Mouse (Mus musculus): Measurements from ENCODE around the gene Fam118b.

Fam118b gene

DNA sequence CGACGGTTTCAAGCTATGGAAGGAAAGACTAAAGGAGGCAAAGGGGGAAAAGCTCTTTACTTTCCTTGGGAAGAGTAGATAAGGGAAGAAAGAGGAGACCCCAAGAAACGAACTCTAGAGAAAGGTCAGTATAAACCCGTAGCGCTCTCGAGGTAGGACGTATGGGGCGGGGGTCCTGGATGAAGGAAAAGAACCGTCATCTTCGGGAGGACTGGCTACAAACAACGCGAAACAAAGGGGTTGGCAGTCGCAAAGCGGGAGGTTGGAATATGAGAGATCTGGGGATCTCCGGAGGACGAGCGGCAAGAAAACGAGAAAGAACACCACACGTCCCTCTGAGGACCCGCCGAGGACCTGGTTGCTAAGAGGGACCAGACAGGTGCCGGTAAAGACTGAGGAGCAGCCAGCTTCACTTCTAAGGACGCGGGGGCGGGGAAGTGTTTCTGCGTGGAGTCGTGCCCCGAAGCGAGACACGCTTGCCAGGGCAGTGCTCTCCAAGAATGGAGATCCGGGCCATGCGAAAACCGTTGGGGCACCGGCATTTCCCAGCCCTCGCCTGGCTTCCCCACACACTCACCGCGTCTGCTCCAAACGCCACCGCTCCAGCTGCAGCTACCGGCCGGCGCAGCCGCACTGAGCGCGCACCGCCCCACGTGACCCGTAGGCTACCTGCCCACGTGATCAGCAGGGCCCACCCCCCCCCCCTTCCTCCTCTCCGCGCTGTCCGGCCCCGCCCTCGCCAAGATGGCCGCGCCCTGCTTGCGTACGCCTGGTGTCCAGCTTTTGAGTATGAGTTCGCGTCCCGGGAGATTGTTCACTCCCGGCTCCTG is at the start of gene Fam118b, which contains the start of gene Rpusd4:
TSS of gene Fam118b (minus strand) at position 660 of the 830 bp plus-strand sequence.
TSS of gene Rpusd4 (plus strand) at position 720 of the 830 bp plus-strand sequence.
- DNase-seq = peak; percentile 97

DNA sequence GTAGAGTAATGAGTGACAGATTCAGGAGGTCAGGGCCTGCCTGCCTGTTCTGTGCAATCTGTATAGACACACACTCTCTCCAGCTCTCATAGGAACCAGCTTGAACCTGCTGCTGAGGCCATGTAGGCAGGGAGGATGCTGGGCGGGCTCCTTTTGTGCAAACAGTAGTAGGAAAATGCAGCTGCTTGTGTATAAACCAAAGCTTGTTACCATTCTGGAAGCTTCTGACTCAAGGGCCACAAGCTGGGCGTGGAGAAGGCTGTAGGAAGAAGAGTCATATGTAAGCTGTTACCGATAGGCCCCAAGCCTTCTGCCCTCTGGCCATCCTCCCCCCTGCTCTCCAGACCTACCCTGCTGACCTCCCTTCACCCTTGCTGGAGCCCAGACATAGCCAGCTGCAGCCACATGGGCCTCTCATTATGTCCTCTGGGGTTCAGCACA is 49.2 kb upstream of the Fam118b start:
- no peak for DNase-seq

DNA sequence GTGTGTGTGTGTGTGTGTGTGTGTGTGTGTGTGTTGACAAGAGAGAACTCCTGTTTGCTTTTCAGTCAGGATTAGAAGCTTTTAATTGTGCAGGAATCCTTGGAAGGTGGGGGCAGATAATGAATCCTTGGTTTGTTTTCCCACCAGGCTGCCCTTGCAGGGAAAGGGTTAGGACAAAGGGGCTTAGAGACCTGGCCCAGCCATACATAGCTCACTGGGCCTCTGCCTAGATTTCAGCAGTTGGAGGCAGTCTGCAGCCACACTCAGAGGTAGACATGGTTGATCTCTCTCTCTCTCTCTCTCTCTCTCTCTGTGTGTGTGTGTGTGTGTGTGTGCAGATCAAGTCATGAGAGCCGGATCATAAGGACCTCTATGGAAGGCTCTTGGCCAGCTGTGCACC is 46.6 kb upstream of the Fam118b start:
- DNase-seq = no peak

DNA sequence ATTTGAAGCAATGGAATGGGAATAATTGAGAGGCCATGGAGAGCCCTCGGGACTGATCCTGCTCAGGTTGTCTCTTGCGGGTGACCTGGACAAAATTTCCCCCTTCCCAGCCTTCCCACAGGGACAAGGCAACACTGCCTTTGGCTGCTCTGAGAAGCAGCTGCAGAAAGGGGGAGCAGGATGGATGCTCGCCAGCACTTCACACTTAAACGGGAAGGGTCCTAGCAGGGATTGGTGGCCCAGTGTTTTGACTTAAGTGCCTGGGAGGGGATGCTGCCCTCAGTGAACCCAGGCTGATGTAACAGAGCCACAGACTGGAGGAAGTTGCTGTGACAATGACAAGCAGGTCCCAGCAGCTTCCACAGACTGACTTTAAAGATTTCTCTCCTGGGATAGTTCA is 46.0 kb upstream of the Fam118b start:
- no peak for DNase-seq

DNA sequence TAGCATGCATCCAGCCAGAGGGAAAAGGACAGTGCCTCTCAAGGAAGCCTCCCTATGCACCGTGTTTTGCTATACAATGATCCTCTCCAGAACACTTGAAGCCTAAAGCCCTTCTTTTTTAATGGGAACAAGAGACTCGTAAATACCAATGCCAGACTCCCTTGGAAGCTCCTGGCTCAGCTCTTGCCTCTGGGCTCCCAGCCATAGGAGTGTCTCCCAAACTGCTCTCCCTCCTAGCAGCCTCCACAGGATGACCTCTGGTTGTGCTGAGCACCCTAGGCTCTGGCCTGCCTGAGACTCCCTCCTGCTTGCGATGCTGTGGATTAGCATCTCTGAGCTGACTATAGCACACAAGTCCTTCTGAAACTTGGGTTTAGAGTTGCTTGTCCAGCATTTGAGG is 44.9 kb upstream of the Fam118b start:
- DNase-seq = peak; percentile 46 to 61

DNA sequence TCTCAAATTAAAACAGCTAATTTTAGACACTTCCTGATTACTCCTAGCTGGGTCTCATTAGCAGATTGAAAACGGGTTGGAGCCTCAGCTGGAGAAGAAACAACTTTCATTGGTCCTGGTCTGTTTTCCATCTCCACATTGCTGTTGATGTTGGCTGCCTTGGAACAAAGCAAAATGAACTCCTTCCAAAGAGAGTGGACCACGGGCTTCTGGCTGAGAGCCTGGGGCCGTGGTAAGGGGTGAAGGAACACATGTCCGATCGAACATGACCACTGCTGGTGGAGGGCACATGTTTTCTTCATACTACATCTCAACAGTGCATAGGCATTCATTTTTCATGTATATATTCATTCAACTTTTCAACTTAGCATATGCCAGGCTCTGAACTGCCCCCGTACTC is 42.8 kb upstream of the Fam118b start:
- DNase-seq = peak in 1 of 2 experiments; percentile 29

DNA sequence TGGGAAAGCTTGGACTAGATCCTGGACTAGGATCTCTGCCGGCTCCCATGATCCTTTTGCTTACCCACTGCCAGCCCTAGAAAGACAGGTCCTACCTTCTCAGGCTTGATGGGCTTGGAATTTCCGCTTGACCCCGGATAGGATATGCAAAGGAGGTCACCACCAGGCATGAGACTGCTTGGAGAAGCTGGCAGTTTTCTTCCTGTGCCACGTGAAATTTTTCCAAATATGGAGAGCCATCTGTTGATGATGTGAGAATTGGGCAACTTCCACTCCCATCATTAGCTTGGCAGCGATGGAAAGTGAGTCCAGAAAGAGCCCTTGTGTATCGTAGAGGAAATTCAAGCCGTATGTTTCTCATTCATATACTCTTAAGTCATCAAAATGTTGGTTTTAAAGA is 39.9 kb upstream of the Fam118b start:
- DNase-seq = peak; percentile 53 to 70

DNA sequence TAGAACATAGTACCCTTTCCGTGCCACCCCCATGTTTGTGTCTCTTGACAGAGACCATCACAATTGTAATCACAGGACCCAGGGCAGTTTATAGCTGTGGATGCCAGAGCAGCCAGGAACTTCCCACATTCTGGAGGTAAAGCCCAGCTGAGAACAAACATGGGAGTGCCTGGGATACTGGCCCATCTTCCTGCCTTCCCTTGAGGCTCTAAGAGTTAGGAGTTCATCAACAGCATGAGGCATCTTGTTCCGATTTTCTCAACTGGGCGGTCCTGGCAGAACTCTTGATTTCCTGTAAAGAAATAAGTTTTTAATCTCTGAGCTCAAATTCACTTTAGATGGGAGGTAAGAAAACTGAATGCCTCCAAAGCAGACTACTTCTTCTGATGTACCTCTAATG is 34.6 kb upstream of the Fam118b start:
- DNase-seq = no peak

DNA sequence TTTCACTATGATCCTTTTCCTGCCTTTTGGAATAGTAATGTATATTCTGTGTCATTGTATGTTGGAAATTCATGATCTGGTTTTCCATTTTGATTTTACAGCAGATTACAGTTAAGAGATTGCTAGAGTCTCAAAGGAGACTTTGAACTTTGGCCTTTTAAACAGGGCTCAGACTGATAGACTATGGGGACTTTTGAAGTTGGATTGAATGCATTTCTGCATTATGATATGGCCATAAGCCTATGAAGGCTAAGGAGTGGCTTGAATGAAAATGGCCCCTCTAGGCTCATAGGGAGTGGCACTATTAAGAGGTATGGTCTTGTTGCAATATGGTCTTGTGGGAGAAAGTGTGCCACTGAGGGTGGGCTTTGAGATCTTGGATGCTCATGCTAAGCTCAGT is 30.2 kb upstream of the Fam118b start:
- no peak for DNase-seq

DNA sequence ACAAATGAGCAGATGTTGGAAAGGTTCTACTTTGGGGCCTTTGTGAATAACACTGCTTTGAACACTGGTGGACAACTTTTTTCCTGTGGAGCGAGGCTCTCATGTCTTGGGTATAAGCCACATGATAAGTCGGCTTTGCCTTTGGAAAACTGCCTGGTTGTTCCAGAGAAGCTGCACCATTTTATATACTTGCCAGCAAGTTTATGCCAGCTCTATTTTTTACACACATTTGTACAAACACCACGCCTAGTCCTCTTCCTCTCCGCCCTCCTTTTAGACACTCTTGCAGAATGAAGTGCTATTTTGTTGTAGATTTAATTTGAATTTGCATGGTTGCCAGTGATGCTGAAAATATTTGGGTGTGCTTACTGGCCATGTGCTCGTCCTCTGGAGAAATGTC is 25.9 kb upstream of the Fam118b start:
- DNase-seq = no peak

DNA sequence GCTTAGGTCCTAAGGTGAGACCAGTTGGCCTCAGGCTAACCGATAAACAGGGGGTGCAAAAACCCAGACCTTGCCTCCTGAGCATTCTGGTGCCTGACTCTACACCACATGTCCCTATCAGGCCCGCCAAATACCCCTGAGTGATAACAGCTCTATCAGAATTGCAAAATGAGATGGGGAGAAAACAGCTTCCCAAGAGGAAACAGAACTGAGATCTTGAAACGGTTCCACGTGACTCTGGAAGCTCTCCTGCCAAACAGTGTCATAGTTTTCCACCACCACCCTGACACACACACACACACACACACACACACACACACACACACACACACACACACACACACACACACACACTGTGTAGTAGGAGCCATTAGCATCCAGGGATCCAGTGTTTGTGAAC is 23.3 kb upstream of the Fam118b start:
- DNase-seq = no peak

DNA sequence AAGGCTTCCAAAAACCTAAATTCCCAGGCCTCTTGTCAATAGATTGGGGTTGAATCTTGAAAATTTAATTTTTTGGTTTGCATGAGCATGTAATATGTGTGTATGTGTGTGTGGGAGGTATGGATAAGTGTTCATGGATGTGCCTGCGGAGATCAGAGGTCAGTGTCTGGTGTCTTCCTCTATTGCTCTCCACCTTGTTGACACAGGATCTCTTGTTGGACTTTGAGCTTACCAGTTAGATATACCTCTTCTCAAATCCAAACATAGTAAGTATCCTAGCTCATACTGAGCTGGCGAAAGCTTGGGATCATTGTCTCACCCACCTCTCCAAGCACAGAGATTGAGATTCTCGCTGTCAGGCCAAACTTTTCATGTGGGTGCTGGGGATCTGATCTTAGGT is 22.8 kb upstream of the Fam118b start:
- DNase-seq = no peak

DNA sequence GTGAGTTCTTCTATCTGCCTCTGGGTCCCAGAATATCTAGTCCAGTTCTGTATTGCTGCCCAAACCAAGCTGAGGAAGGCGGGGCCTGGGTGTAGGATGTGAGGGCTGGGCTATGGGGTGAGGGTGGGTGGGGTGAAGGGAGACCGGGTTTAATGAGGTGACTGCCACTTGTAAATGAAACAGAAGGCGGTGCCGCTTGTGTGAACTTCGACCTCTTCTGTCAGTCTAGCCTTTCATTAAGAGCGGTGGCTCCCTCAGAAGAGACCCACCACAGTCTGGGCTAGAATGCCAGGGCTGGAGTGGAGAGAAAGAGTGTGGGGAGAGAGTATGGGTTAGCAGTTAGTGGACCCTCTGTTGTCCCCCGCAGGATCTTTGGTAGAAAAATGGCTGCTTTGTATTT is 22.4 kb upstream of the Fam118b start:
- DNase-seq = no peak

DNA sequence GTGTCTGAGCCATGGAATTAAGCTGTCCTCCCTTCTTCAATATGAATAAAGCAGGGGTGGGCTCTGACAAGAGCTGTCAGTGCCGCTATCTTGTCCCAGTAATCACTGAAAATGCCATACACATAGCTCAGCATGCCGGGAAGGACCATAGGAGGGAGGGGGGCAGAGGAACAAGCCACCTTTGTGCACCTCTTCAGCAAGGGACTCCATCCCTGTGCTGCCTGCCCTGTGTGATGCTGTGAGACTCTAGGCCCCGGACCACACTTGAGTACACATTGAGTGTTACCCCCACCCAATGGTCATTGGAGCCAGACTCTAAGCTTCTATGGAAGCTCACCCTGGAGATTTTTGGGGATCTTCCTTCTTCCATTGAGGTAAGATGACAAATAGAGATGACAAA is 18.7 kb upstream of the Fam118b start:
- no peak for DNase-seq

DNA sequence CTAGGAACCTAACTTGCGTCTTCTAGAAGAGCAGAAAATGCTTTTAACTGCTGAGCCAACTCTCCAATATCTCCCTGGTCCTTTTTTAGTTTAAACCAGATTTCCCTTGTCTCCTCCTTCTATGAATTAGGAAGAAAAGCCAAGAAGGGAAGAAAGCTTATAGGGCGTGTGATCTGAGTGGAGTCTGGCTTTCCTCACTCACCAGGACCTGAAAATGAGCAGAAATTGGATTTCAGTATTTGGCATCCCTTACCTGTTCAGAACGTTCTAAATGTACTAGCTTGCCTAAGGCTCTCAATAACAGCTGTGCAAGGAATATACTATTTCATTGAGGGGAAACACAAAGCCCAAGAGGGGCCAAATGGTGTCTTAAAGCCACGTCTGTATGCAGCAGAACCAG is 16.7 kb upstream of the Fam118b start:
- no peak for DNase-seq

DNA sequence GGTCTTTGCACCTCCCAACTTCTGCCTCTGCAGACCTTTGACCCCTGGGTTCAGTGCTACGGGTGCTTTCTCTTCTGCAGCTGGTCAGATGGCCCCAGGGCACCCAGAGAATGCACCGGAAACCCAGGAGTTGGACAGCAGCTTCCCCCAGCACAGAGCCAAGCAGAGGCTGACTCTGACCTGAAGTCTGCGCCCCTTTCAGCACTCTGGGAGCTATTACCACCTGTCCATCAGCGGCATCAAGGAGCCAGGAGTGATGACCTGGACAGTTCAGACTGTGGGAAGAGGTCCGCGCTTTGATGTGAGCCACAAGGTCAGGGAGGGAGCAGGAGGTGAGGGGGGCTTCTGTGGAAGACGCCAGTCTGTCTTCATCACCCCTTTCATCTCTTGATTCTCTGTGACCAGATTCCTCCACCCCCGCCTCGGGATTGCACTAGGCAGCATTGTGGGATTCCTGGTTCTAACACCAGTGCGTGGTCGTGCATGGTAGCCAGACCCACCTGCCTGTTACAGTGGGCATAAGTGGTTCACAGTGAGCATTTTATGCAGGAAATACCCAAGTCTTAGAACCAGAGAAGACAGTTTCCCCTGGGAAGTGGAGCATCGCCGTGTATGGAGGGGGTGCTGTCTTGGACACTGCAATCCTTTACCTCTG is 15.9 kb upstream of the Fam118b start:
- peak in 1 of 2 experiments; percentile 13 for DNase-seq

DNA sequence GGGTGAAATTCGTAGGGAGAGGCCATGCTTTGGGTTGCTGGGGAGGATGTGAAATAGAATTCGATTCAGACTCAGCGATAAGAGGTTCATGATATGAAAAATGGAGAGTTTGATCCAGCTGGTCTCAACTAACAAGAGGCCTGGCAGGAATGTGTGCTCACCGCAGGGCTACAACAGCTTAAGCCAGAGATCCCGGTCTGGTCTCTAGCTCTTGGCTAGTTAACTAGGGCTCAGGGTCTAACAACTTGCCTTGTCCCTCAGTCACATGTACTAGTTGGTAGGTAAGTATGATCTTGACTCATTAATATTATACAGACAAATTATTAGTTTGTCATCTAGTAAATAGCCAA is 15.2 kb upstream of the Fam118b start:
- DNase-seq = peak in 1 of 2 experiments; percentile 29

DNA sequence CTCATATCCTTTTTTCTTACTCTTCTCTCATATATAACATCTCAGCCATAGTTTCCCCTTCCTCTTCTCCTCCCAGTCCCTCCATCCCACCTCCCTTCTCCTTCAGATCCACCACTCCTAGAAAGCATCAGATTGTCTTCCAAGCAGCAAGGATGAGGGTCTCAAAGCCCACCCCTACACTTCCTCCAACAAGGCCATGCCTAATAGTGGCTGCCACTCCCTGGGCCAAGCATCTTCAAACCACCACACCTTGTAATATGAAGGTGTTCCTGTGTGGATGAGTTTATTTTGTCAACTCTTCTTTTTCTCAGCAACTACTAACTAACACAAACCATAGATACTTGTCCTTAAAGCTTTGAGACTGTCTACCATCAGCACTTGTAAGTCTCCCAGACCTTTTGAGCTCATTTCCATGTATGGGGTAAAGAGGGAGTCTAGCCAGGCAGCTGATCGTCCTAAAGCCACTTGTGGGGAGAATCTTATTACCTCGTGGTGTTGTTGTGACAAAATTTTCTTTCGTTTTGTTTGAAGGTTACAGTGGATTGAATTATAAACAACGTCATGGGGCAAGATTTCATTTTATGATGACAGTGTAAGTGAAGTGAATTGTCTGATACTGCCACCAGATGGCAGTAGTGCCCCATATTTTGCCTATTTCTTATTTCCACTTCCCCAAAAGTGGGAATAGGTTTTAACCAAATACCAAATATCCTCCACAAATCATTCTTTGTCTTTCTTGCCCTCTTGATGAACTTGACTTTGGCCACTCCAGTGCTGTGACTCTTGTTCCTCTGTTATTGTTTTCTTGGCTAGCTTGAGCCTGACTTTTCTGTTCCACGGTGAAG is 14.6 kb upstream of the Fam118b start:
- peak; percentile 70 to 78 for DNase-seq

DNA sequence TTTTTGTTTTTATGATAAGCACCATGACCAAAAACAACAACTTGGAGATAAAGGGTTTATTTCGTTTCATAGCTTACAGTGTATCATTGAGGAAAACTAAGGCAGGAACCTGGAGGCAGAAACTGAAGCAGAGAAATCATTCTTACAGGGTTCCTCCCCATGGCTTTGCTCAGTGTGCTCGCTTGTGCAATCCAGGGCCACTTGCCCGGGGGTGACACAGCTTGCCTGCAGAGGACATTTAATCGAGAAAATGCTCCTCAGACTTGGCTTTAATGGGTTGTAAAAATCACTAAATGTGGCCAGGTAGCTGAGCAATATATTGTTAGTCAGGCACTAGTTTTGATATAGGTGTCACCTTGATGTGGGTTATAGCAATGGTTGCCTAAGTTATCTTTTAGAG is 10.8 kb upstream of the Fam118b start:
- no peak for DNase-seq

DNA sequence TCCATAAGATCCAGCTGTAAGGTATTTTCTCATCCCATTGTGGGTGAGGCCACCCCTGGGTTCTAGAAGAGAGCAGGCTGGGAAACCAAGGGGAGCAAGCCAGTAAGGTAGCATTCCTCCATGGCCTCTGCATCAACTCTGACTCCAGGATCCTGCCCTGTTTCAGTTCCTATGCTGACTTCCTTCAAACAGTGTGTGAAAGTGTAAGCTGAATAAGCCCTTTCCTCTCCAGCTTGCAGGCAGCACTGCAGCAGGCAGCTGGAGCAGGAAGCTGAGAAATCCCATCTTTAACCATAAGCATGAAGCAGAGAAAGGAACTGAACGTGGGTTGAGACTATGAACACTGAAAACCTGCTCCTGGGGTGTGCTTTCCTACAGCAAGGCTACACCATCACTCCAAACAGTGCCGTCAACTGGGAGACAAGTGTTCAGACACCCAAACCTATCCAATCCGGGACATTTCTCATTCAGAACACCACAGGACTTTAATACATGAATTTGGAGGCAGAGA is 10.3 kb upstream of the Fam118b start:
- no peak for DNase-seq

DNA sequence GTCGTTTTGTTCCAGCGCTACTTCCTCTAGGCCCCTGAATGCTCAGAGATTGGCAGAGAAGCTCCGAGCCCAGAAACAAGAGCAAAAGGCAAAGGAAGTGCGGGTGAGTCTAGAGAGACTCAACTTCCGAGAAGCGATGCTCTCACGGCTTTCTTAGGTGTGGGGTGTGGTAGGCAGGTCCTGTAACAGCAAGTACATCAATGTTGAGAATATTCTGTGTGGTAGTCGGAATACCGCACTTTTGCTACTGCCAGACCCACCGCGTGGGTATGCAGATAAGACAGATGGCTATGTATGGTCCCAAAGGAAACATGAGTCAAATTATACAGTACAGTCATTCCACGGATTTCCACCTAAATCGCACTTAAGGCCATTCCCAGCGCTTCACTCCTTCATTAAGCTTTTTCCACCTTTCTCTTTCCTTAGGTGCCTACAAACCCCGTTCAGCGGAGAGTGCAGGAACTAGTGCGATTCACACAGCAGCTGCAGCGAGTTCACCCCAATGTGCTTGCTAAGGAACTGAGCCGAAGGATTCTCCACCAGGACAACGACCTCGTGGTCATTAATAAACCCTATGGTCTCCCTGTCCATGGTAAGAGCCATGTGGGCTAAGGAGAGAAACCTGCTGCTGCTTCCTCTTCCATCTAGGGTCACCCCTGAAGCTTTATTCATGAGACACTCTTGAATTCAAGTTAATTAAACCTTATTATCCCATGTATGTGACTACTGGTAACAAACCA is 541 bp upstream of the Fam118b start:
- peak in 1 of 2 experiments; percentile 27 for DNase-seq

DNA sequence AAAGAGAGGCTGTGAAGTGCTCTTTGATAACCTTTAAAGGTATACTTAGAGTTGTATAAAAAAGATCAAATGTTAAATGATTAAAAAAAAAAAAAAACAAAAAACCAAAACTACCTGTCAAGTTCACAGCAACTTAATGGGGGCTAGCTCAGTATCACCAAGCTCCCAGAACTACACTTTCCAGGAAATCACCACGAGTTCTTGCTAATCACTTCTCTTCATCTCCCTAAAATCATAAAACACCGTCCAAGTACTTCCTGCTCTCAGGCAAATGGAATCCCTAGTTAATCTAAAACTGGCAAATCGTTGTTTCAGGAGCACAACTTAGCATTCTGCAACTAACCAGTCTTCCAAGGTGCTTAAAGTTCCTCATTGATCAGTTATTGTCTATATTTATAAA is 3.1 kb downstream of the Fam118b start:
- no peak for DNase-seq

Measured in cerebellum, postnatal 10 days (tissue).